In the genomic region with DNA sequence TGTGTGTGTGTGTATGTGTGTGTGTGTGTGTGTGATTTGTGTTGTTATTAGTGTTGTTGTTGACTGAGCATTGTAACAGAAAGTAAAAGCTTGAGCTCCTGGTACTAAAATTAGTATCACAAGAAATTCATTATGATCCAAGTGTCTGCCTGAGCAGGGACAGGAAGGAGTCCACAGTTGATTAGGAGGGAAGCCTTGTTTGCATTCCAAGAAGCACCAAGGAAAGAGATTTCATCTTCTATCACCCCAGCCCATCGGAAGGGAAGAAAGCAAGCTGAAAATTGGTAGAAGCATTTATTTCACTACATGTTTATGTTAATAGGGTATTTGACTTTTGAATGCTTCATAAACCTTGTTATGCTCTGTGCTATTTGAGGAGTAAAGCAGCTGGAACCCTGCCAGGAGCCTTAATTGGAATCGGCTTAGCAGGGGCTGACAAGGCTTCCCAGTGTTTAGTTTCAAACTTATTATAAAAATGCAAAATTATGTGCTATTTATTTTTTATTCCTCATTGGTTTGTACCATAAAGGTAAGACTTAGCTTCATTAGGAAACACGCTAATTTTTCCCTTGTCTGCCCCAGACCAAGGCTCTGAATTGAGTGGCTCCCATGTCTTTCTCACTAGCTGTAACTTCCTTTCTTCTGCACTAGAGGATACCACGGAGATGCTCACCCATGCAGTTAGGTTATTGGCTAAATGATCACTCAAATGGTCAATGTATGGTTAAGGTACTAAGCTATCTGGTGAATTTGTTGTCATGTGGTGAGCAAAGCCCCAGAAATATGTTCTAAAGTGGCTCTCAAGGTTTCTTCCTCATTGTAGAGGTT, we compare ENCODE assay signal across 8 mouse cellular contexts.
DNase-seq lines count a peak whose midpoint lies in the region; ATAC-seq and TF ChIP-seq lines count a peak whose summit lies in the region.

No protein-coding gene starts in this region.

- no peaks in the 10 kb centered on the region for H3K9me3 ChIP-seq in lung, postnatal 0 days (ENCODE audit: low read length)
- no peaks in the 10 kb centered on the region for H3K9me3 ChIP-seq in neural tube, embryonic 13.5 days

- TF ChIP-seq POLR2A in kidney, adult 2 months (IDR thresholded peaks at IDR 0.05; ENCODE audit: low read depth, low read length) = no peak

- H3K36me3 ChIP-seq in lung, postnatal 0 days (ENCODE audit: insufficient read depth, low read length) = no peaks in the 10 kb centered on the region
- H3K36me3 ChIP-seq in kidney, adult 2 months (ENCODE audit: control insufficient read depth, insufficient read depth, low read length) = no peaks in the 10 kb centered on the region
- H3K36me3 ChIP-seq in neural tube, embryonic 13.5 days = no peaks in the 10 kb centered on the region

- no peak overlapping the region for H3K4me3 ChIP-seq in lung, postnatal 0 days (ENCODE audit: low read depth, low read length)
- no peak overlapping the region for H3K4me3 ChIP-seq in kidney, adult 2 months (ENCODE audit: insufficient read depth, low read depth, low read length)
- H3K4me3 ChIP-seq in neural tube, embryonic 13.5 days = no peak overlapping the region

- DNase-seq in cerebellum, postnatal 36 days = peak; percentile 20 to 25
- DNase-seq in cerebellum, adult 9-10 months = no peak
- DNase-seq in lung, postnatal 10 days = peak; percentile 8
- no peak for DNase-seq in lung, postnatal 0 days (ENCODE audit: low spot score)
- DNase-seq in kidney, adult 2 months = peak; percentile 52
- DNase-seq in adipocyte (ENCODE audit: low spot score) = no peak

- H3K27me3 ChIP-seq in lung, postnatal 0 days (replicated peaks; ENCODE audit: insufficient read depth, low read length) = no peaks in the 10 kb centered on the region
- no peaks in the 10 kb centered on the region for H3K27me3 ChIP-seq in kidney, adult 2 months (replicated peaks; ENCODE audit: control insufficient read depth, insufficient read depth, low read length)
- no peaks in the 10 kb centered on the region for H3K27me3 ChIP-seq in neural tube, embryonic 13.5 days

- no peak overlapping the region for H3K27ac ChIP-seq in lung, postnatal 0 days (ENCODE audit: low read length)
- H3K27ac ChIP-seq in kidney, adult 2 months (ENCODE audit: insufficient read depth, low read depth, low read length) = no peak overlapping the region
- H3K27ac ChIP-seq in neural tube, embryonic 13.5 days (replicated peaks) = peak overlapping the region; percentile 54

- H3K4me2 ChIP-seq in lung, postnatal 0 days (replicated peaks; ENCODE audit: low read depth, low read length) = no peak overlapping the region
- H3K4me2 ChIP-seq in neural tube, embryonic 13.5 days = no peak overlapping the region

- ATAC-seq in lung, postnatal 0 days = no peak
- peak; percentile 94 for ATAC-seq in neural tube, embryonic 13.5 days (ENCODE audit: low read depth)
- no peak for ATAC-seq in monocyte, adult 5-6 weeks (replicated peaks; ENCODE audit: insufficient number of reproducible peaks, low FRiP score, low TSS enrichment, poor library complexity, severe bottlenecking)

- WGBS in lung, postnatal 0 days = 46% methylated on average over 4 of the region's 4 CpGs
- 25% methylated on average over 4 of the region's 4 CpGs for WGBS in kidney, adult 2 months
- 48% methylated on average over 4 of the region's 4 CpGs for WGBS in neural tube, embryonic 13.5 days

- H3K9ac ChIP-seq in lung, postnatal 0 days (replicated peaks; ENCODE audit: low read depth) = no peak overlapping the region
- no peak overlapping the region for H3K9ac ChIP-seq in neural tube, embryonic 13.5 days

- no peak for TF ChIP-seq CTCF in lung, postnatal 0 days (IDR thresholded peaks at IDR 0.05)
- no peak for TF ChIP-seq CTCF in kidney, adult 2 months (conservative IDR thresholded peaks at IDR 0.05; ENCODE audit: insufficient read depth, insufficient read length, low read depth, low read length)

- no peaks in the 10 kb centered on the region for H3K4me1 ChIP-seq in lung, postnatal 0 days (ENCODE audit: insufficient read depth, low read depth, low read length)
- no peaks in the 10 kb centered on the region for H3K4me1 ChIP-seq in kidney, adult 2 months (ENCODE audit: control insufficient read depth, insufficient read depth, low read length)
- peaks cover 2% of the 10 kb centered on the region; the same call in 1 of the 2 replicates for H3K4me1 ChIP-seq in neural tube, embryonic 13.5 days (replicated peaks)

- no peak for TF ChIP-seq EP300 in lung, postnatal 0 days (IDR thresholded peaks at IDR 0.05)

Comparison
In these comparisons a context has a peak if more than half of its experiments do, and no peak if none do; other contexts are left out.
1. DNase-seq: peak in cerebellum, postnatal 36 days (2 of 2), lung, postnatal 10 days (single experiment) and kidney, adult 2 months (single experiment); none in cerebellum, adult 9-10 months (single experiment), lung, postnatal 0 days (single experiment) and adipocyte (single experiment).